Mouse (Mus musculus) stomach, postnatal 0 days (tissue): ENCODE measurements around the gene Rrn3. TPM values are rescaled to one million over a fixed set of nuclear protein-coding genes. Genes with fewer than 3 reads are reported as not detected.
"Not testable (repeated sequence)": the region's sequence is repeated elsewhere in the genome, so short reads cannot be mapped to it uniquely, and the experiment has no call there.

Experiments used
- ATAC-seq: fragments of 200-750 bp; cut with Nextera tagmentation; 2 replicates; pipeline ENCODE4 v1.8.0; 2017; ENCODE audit not compliant: low FRiP score, low TSS enrichment
- DNase-seq: peaks from one replicate; pipeline ENCODE4 v3.0.0-alpha.2; 2016; ENCODE audit warnings: low spot score
- H3K27ac ChIP-seq: fragments of 300-500 bp; sonication (generic); replicated peaks from 2 replicates; pipeline ENCODE4 v1.5.1; 2014; ENCODE audit warnings: mild to moderate bottlenecking, control low read depth
- H3K27me3 ChIP-seq: fragments of 300-500 bp; sonication (generic); 2 replicates; pipeline ENCODE4 v1.6.1; 2014; ENCODE audit warnings: low read length; ENCODE audit not compliant: control insufficient read depth, insufficient read depth
- H3K36me3 ChIP-seq: fragments of 300-500 bp; sonication (generic); 2 replicates; pipeline ENCODE4 v1.6.1; 2014; ENCODE audit warnings: low read length, mixed read lengths; ENCODE audit not compliant: control insufficient read depth, insufficient read depth
- H3K4me1 ChIP-seq: fragments of 300-500 bp; sonication (generic); replicated peaks from 2 replicates; pipeline ENCODE4 v1.6.1; 2014; ENCODE audit warnings: antibody characterized with exemption; ENCODE audit not compliant: control insufficient read depth, insufficient read depth
- H3K4me2 ChIP-seq: fragments of 300-500 bp; sonication (generic); replicated peaks from 2 replicates; pipeline ENCODE4 v1.6.1; 2014; ENCODE audit warnings: low read depth, mild to moderate bottlenecking, control low read depth, moderate library complexity
- H3K4me3 ChIP-seq: fragments of 300-500 bp; sonication (generic); 2 replicates; pipeline ENCODE4 v1.5.1; 2014; ENCODE audit warnings: low read depth, low read length, control low read depth
- H3K9ac ChIP-seq: fragments of 300-500 bp; sonication (generic); 2 replicates; pipeline ENCODE4 v1.6.1; 2014; ENCODE audit warnings: mild to moderate bottlenecking, low read length, control low read depth, mixed read lengths
- H3K9me3 ChIP-seq: fragments of 300-500 bp; sonication (generic); 2 replicates; pipeline ENCODE4 v1.6.1; 2016; ENCODE audit warnings: low read length; ENCODE audit not compliant: control insufficient read depth
- CTCF ChIP-seq: IDR thresholded peaks from 2 replicates; pipeline ENCODE4 v1.5.1; 2016; ENCODE audit warnings: antibody characterized with exemption, low read depth, mild to moderate bottlenecking, moderate library complexity
- EP300 ChIP-seq: optimal IDR thresholded peaks from 2 replicates; pipeline ENCODE3; 2016; ENCODE audit warnings: antibody characterized with exemption
- WGBS: fragments of 180-500 bp; shearing (Covaris S2); extraction: QIAGEN DNeasy Blood & Tissue Kit; methylation state at CpG from one replicate; pipeline ENCODE4 v1.1.7; 2014; 5-methylcytosine and 5-hydroxymethylcytosine counted together
- polyA plus RNA-seq: library from polyadenylated mRNA; unstranded; fragments of >200 nt; fragmentation: Nextera tagmentation; extraction: Ambion mirVana; gene quantifications from 2 replicates; pipeline ENCODE4 v1.2.1, GENCODE M21; 2015

Rrn3 gene
- polyA plus RNA-seq, 1 experiment from 2014 or later: 34.5 TPM

DNA sequence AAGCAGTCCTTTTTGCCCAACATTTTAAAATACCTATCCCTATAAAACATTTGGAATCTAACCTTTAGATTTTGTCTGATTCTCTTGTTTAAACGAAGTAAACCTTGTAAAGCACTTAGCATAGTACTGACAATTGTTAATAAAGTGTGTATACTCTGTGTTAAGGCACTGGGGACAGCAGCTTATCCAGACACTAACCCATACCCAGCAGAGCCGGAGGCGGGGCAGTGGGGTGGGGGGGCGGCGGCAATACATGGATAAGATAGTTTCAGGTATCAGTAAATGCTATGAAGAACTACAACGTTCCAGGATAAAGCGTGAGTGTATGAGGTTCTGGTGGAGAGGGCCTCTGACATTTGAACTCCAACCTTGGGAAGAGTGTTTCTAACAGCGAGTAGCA, 708 bp downstream of the Rrn3 start:
- Histone ChIP-seq H3K27me3 (no peaks in the 10 kb centered on the region), H3K4me1 (0 out of 2 replicates have a peak, but pooled peaks cover 4% of the 10 kb centered on the region), H3K4me2 (peak overlapping the region; percentile 72), H3K4me3 (peak overlapping the region; percentile 84), H3K9ac (peak overlapping the region; percentile 97), H3K27ac (peak overlapping the region; percentile 94), H3K36me3 (peaks cover 12% of the 10 kb centered on the region; the same call in 1 of the 2 replicates), H3K9me3 (no peaks in the 10 kb centered on the region)
- WGBS: 18% methylated on average over 8 of the region's 8 CpGs
- TF ChIP-seq CTCF (no peak), EP300 (no peak)
- DNase-seq (peak; percentile 29), ATAC-seq (no peak)

DNA sequence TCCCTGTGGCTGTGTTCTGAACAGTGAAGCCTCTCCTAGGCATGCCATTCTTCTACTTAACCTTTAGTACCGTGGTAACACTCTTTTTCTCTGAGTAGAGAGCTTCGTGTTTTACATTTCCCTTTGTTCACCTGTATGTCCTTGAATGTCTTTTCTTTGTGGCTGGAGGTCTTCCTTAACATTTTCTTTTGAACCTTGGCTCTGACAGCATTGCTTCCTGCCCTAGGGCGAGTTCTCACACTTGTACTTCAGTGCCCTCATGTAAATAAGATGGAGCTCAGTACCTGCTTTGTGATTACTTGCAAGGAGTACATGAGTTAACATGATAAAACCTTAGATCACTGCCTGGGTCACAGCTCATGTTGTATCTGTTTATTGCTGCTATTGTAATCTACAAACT, 5.4 kb downstream of the Rrn3 start:
- H3K36me3 ChIP-seq: peaks cover 24% of the 10 kb centered on the region
- no peak overlapping the region for H3K9ac ChIP-seq
- TF ChIP-seq CTCF (no peak), EP300 (no peak)
- ATAC-seq (no peak), DNase-seq (no peak)
- no peaks in the 10 kb centered on the region for H3K4me1 ChIP-seq
- H3K9me3 ChIP-seq: no peaks in the 10 kb centered on the region
- no peak overlapping the region for H3K4me2 ChIP-seq
- H3K27me3 ChIP-seq: no peaks in the 10 kb centered on the region
- 81% methylated on average over 3 of the region's 3 CpGs for WGBS
- no peak overlapping the region for H3K4me3 ChIP-seq
- no peak overlapping the region for H3K27ac ChIP-seq

GRCm38 (mm10) chr16:13793441-13793840, 12.9 kb downstream of the Rrn3 start:
- not testable (repeated sequence) for H3K9me3 ChIP-seq, H3K9ac ChIP-seq, H3K27ac ChIP-seq, H3K4me2 ChIP-seq, ATAC-seq, H3K27me3 ChIP-seq, DNase-seq, H3K4me1 ChIP-seq, H3K4me3 ChIP-seq
- 82% methylated on average over 2 of the region's 2 CpGs for WGBS
- peaks cover 31% of the 10 kb centered on the region for H3K36me3 ChIP-seq

- Histone ChIP-seq H3K36me3 (peaks cover 24% of the 10 kb centered on the region; the same call in 1 of the 2 replicates), H3K9me3 (no peaks in the 10 kb centered on the region), H3K27ac (no peak overlapping the region), H3K9ac (no peak overlapping the region), H3K27me3 (no peaks in the 10 kb centered on the region), H3K4me2 (no peak overlapping the region), H3K4me1 (no peaks in the 10 kb centered on the region), H3K4me3 (no peak overlapping the region)
- no peak for TF ChIP-seq CTCF
- TF ChIP-seq EP300: no peak
- no peak for ATAC-seq
- WGBS: 88% methylated on average over 5 of the region's 5 CpGs
- no peak for DNase-seq
Observed at GRCm38 (mm10) chr16:13796746-13797175, 16.3 kb downstream of the Rrn3 start.

GRCm38 (mm10) chr16:13801231-13801630, 20.7 kb downstream of the Rrn3 start:
- Histone ChIP-seq H3K27me3 (no peaks in the 10 kb centered on the region), H3K4me3 (no peak overlapping the region), H3K27ac (no peak overlapping the region), H3K9me3 (no peaks in the 10 kb centered on the region), H3K4me1 (no peaks in the 10 kb centered on the region), H3K36me3 (peaks cover 28% of the 10 kb centered on the region), H3K9ac (no peak overlapping the region), H3K4me2 (no peak overlapping the region)
- 92% methylated on average over 4 of the region's 4 CpGs for WGBS
- no peak for TF ChIP-seq CTCF
- TF ChIP-seq EP300: no peak
- DNase-seq (no peak), ATAC-seq (no peak)

DNA sequence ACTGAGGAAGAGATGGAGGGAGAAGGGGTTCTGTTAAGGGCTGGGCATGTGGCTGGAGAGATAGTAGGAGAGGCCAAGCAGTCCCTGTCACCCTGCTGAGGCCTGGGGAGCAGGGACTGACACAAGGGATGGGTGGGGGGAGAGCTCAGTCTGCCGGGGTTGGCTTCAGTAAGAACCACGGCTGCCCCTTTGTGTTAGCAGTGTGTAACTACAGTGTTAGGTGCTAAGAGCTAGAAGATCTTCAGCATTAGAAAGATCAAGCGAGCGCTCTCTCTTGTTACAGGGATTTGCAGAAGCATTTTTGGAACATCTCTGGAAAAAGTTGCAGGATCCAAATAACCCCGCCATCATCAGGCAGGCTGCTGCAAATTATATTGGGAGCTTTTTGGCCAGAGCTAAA, 24.2 kb downstream of the Rrn3 start:
- H3K27me3 ChIP-seq: no peaks in the 10 kb centered on the region
- no peak overlapping the region for H3K4me3 ChIP-seq
- H3K4me2 ChIP-seq: no peak overlapping the region
- DNase-seq (no peak), ATAC-seq (no peak)
- TF ChIP-seq CTCF (peak; percentile 51), EP300 (no peak)
- H3K9ac ChIP-seq: no peak overlapping the region; the same call in 1 of the 2 replicates
- no peaks in the 10 kb centered on the region for H3K4me1 ChIP-seq
- no peak overlapping the region for H3K27ac ChIP-seq
- no peaks in the 10 kb centered on the region for H3K9me3 ChIP-seq
- H3K36me3 ChIP-seq: peaks cover 43% of the 10 kb centered on the region
- 77% methylated on average over 5 of the region's 5 CpGs for WGBS
